Mouse (Mus musculus) intestine, embryonic 16.5 days (tissue): ENCODE results near the gene Spred1. TPM values are rescaled to one million over a fixed set of nuclear protein-coding genes. Genes with fewer than 3 reads are reported as not detected.

ENCODE experiments used
- ATAC-seq: fragments of 200-750 bp; cut with Nextera tagmentation; 2 replicates; pipeline ENCODE4 v1.8.0; 2017; ENCODE audit warnings: moderate TSS enrichment, moderate library complexity
- H3K27ac ChIP-seq: fragments of 300-500 bp; sonication (generic); 2 replicates; pipeline ENCODE4 v1.5.1; 2014; ENCODE audit warnings: mild to moderate bottlenecking, low read length
- H3K27me3 ChIP-seq: fragments of 300-500 bp; sonication (generic); replicated peaks from 2 replicates; pipeline ENCODE4 v1.6.1; 2014; ENCODE audit warnings: low read length, control low read depth, mixed read lengths; ENCODE audit not compliant: control insufficient read depth, insufficient read depth
- H3K36me3 ChIP-seq: fragments of 300-500 bp; sonication (generic); 2 replicates; pipeline ENCODE4 v1.6.1; 2014; ENCODE audit warnings: low read length, control low read depth; ENCODE audit not compliant: control insufficient read depth, insufficient read depth
- H3K4me1 ChIP-seq: fragments of 300-500 bp; sonication (generic); 2 replicates; pipeline ENCODE4 v1.6.1; 2014; ENCODE audit warnings: low read length, control low read depth, mixed read lengths; ENCODE audit not compliant: control insufficient read depth, insufficient read depth
- H3K4me2 ChIP-seq: fragments of 300-500 bp; sonication (generic); 2 replicates; pipeline ENCODE4 v1.6.1; 2014; ENCODE audit warnings: low read depth, low read length, control low read depth
- H3K4me3 ChIP-seq: fragments of 300-500 bp; sonication (generic); 2 replicates; pipeline ENCODE4 v1.5.1; 2014; ENCODE audit warnings: mild to moderate bottlenecking, low read length
- H3K9ac ChIP-seq: fragments of 300-500 bp; sonication (generic); 2 replicates; pipeline ENCODE4 v1.6.1; 2014; ENCODE audit warnings: low read depth, low read length
- H3K9me3 ChIP-seq: fragments of 300-500 bp; sonication (generic); 2 replicates; pipeline ENCODE4 v1.6.1; 2016; ENCODE audit warnings: low read length, control low read depth; ENCODE audit not compliant: control insufficient read depth
- whole genome bisulfite sequencing: fragments of 180-500 bp; shearing (Covaris S2); extraction: QIAGEN DNeasy Blood & Tissue Kit; methylation state at CpG from one replicate; pipeline ENCODE4 v1.1.7; 2014; 5-methylcytosine and 5-hydroxymethylcytosine counted together
- polyA plus RNA-seq: library from polyadenylated mRNA; unstranded; fragments of >200 nt; fragmentation: Nextera tagmentation; extraction: Ambion mirVana; gene quantifications from 2 replicates; pipeline ENCODE4 v1.2.1, GENCODE M21; 2015

The Spred1 gene
- polyA plus RNA-seq, 1 experiment from 2014 or later: 4.6 TPM

DNA sequence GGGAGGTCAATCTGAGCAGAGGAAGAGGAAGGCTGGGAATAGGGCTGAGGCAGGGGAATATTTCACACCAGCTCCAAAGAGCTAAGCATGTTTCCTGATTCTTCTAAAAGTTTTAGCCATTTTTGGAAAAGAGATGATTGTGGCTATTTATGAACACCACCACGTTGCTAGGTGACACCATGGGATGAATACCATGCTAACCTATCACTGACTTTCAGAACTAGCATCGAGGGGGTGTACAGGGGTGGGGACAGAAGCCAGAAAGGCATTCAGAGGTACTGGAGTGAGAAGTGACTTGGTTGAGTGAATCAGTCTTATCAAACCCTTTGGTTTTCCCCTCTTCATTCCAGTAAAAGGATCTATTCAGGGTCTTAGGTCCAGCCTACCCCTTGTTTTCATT lies 74.0 kb downstream of the Spred1 start:
- Histone ChIP-seq H3K9me3 (no peaks in the 10 kb centered on the region), H3K4me3 (no peak overlapping the region), H3K4me1 (peaks cover 3% of the 10 kb centered on the region; the same call in 1 of the 2 replicates), H3K9ac (no peak overlapping the region), H3K4me2 (no peak overlapping the region), H3K27me3 (no peaks in the 10 kb centered on the region), H3K27ac (no peak overlapping the region), H3K36me3 (no peaks in the 10 kb centered on the region)
- no peak for ATAC-seq
- 46% methylated on average over 2 of the region's 2 CpGs for WGBS

DNA sequence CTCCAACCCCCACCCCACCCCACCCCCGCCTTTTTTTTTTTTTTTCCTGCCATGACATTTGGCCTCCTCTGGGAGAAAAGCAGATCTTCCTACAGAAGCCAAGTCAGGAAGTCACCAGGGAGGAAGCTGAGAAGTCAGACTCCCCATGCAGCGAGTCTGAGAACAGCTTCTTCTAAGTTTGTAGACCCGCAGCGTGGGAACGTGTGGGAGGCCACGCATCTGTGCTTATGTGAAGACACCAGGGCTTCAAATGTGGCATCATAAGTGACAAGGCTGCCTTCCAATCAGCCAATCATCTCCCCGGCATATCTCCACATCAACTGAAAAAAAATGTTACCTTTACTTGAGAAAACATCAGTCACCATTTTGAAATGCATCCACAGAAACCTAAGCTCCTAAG lies 74.4 kb downstream of the Spred1 start:
- Histone ChIP-seq H3K4me2 (no peak overlapping the region), H3K9me3 (no peaks in the 10 kb centered on the region), H3K4me3 (no peak overlapping the region), H3K4me1 (peaks cover 3% of the 10 kb centered on the region; the same call in 1 of the 2 replicates), H3K27ac (no peak overlapping the region), H3K27me3 (no peaks in the 10 kb centered on the region), H3K36me3 (no peaks in the 10 kb centered on the region), H3K9ac (no peak overlapping the region)
- no peak for ATAC-seq
- 61% methylated on average over 7 of the region's 7 CpGs for WGBS

GRCm38 (mm10) chr2:117200869-117201338 lies 79.7 kb downstream of the Spred1 start:
- no peaks in the 10 kb centered on the region for H3K27me3 ChIP-seq
- 29% methylated on average over 9 of the region's 9 CpGs for WGBS
- no peak overlapping the region for H3K4me2 ChIP-seq
- no peaks in the 10 kb centered on the region for H3K36me3 ChIP-seq
- H3K9me3 ChIP-seq: no peaks in the 10 kb centered on the region
- peak; percentile 23; the same call in 1 of the 2 replicates for ATAC-seq
- no peak overlapping the region for H3K27ac ChIP-seq
- H3K9ac ChIP-seq: no peak overlapping the region
- H3K4me3 ChIP-seq: no peak overlapping the region
- H3K4me1 ChIP-seq: 0 out of 2 replicates have a peak, but pooled peaks cover 5% of the 10 kb centered on the region

DNA sequence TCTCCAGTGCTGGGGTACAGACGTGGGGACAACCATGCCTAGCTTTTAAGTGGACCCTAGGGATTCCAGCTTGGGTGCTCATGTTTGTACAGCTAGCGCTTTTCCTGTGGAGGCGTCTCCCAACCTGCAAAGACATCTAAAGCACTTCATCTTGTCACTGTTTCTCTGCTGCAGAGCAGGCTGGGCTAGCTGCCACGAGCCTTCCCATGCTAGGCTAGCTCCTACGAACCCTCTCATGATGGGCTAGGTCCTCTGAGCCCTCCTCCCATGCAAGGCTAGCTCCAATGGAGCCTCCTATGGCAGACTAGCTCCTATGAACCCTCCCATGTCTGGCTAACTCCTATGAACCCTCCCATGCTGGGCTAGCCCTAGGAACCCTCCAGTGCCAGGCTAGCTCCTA lies 82.2 kb downstream of the Spred1 start:
- Histone ChIP-seq H3K4me3 (no peak overlapping the region), H3K27me3 (no peaks in the 10 kb centered on the region), H3K9ac (no peak overlapping the region), H3K4me1 (0 out of 2 replicates have a peak, but pooled peaks cover 5% of the 10 kb centered on the region), H3K4me2 (no peak overlapping the region), H3K36me3 (no peaks in the 10 kb centered on the region), H3K27ac (no peak overlapping the region), H3K9me3 (no peaks in the 10 kb centered on the region)
- 69% methylated on average over 5 of the region's 5 CpGs for WGBS
- no peak for ATAC-seq

GRCm38 (mm10) chr2:117204534-117204933 lies 83.4 kb downstream of the Spred1 start:
- no peak for ATAC-seq
- no peaks in the 10 kb centered on the region for H3K36me3 ChIP-seq
- no peaks in the 10 kb centered on the region for H3K9me3 ChIP-seq
- H3K4me2 ChIP-seq: no peak overlapping the region
- H3K4me3 ChIP-seq: no peak overlapping the region
- H3K9ac ChIP-seq: no peak overlapping the region
- 0 out of 2 replicates have a peak, but pooled peaks cover 5% of the 10 kb centered on the region for H3K4me1 ChIP-seq
- H3K27ac ChIP-seq: no peak overlapping the region
- H3K27me3 ChIP-seq: no peaks in the 10 kb centered on the region
- WGBS: 63% methylated on average over 3 of the region's 3 CpGs

- H3K9ac ChIP-seq: no peak overlapping the region
- H3K4me1 ChIP-seq: 0 out of 2 replicates have a peak, but pooled peaks cover 4% of the 10 kb centered on the region
- no peak overlapping the region for H3K27ac ChIP-seq
- WGBS: 82% methylated on average over 6 of the region's 6 CpGs
- H3K27me3 ChIP-seq: no peaks in the 10 kb centered on the region
- H3K9me3 ChIP-seq: no peaks in the 10 kb centered on the region
- no peak for ATAC-seq
- H3K4me2 ChIP-seq: no peak overlapping the region
- H3K36me3 ChIP-seq: no peaks in the 10 kb centered on the region
- no peak overlapping the region for H3K4me3 ChIP-seq
Observed at GRCm38 (mm10) chr2:117205066-117205465, 83.9 kb downstream of the Spred1 start.

GRCm38 (mm10) chr2:117210416-117211085 lies 89.4 kb downstream of the Spred1 start:
- WGBS: 4% methylated on average over 6 of the region's 6 CpGs
- Histone ChIP-seq H3K4me3 (peak overlapping the region; percentile 2; the same call in 1 of the 2 replicates), H3K9ac (no peak overlapping the region), H3K36me3 (no peaks in the 10 kb centered on the region), H3K4me1 (peaks cover 11% of the 10 kb centered on the region), H3K27ac (peak overlapping the region; percentile 48; the same call in 1 of the 2 replicates), H3K4me2 (peak overlapping the region; percentile 43), H3K9me3 (no peaks in the 10 kb centered on the region), H3K27me3 (no peaks in the 10 kb centered on the region)
- peak; percentile 99 for ATAC-seq

DNA sequence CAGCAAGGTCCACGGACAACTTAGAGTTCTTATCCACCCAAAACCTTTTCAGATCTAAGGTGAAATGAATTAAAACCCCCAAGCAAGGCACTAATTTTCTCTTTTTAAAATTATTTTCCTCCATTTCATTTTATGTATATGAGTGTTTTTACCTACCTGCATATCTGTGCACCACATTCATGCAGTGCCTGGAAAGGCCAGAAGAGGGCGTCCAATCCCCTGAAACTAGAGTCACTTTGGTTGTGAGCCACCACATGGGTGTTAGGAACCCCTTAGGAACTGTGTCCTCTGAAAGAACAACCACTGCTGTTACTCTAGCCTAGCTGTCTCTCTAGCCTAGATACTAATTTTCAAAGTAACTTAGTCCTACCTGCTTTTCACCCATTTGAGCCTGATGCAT lies 95.0 kb downstream of the Spred1 start:
- Histone ChIP-seq H3K4me3 (no peak overlapping the region), H3K9me3 (no peaks in the 10 kb centered on the region), H3K27me3 (no peaks in the 10 kb centered on the region), H3K4me1 (0 out of 2 replicates have a peak, but pooled peaks cover 2% of the 10 kb centered on the region), H3K9ac (no peak overlapping the region), H3K4me2 (no peak overlapping the region), H3K36me3 (no peaks in the 10 kb centered on the region), H3K27ac (no peak overlapping the region)
- no peak for ATAC-seq
- 72% methylated on average over 2 of the region's 2 CpGs for WGBS

GRCm38 (mm10) chr2:117217695-117218216 lies 96.6 kb downstream of the Spred1 start:
- Histone ChIP-seq H3K27me3 (no peaks in the 10 kb centered on the region), H3K9ac (peak overlapping the region; percentile 29; the same call in 1 of the 2 replicates), H3K27ac (peak overlapping the region; percentile 62), H3K4me3 (no peak overlapping the region), H3K4me1 (0 out of 2 replicates have a peak, but pooled peaks cover 2% of the 10 kb centered on the region), H3K4me2 (peak overlapping the region; percentile 22; the same call in 1 of the 2 replicates), H3K9me3 (no peaks in the 10 kb centered on the region), H3K36me3 (no peaks in the 10 kb centered on the region)
- peak; percentile 76 for ATAC-seq
- WGBS: 7% methylated on average over 15 of the region's 15 CpGs
